ENCODE assay signal across 21 mouse cellular contexts in the genomic region with DNA sequence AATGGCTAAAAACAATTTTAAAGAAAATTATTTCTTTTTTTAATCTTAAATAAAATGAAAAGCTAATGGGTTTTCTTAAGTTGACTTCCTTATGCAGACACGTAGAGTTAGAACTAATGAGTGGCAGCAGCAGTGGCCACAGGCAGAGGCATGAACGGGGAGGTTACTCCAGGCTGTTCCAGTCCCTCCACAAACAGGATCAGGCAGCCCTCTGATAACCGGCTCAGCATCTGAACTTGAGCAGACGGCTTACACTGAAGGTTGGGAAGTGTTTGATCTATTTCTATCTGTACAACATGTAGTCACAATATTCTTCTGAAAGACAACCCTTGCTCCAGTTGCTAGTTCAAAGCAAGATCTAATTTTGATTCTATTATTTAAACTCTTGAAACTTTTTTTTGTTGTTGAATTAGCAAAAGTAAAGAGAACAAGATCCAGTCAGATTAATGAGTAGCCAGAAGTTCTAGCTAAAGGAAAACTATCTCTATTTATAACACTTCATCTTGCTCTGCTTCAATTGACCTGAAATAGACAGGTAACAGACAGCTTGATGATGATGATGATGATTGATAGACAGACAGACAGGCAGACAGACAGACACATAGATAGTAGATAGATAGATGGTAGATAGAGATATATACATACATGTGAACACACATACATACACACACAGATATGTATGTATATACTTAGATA.
DNase-seq lines count a peak whose midpoint lies in the region; ATAC-seq and TF ChIP-seq lines count a peak whose summit lies in the region.
"Had no signal": no experiment of that assay in that cellular context is flagged by ENCODE, and none has a peak within 500 bp of the region (broad histone marks: within the 10 kb centered on the region; RNA-seq: fewer than 3 reads in every experiment).

No protein-coding gene starts in this region.

- DNase-seq in kidney, adult 18-20 months = peak; percentile 13
- peak; percentile 24 to 28 for DNase-seq in kidney, adult 8-10 months
- DNase-seq in liver, adult 2 months (ENCODE audit: extremely low read depth, low read depth, low spot score) = peak; percentile 96
- peak; percentile 34 for DNase-seq in stomach, postnatal 0 days (ENCODE audit: low spot score)
- DNase-seq in left cerebral cortex, adult 2 months (ENCODE audit: extremely low spot score in 1 of 2, low spot score in 2 of 2) = no peak
- no peak for DNase-seq in thymus, adult 2 months
- DNase-seq: cerebellum, postnatal 10 days; embryo, embryonic 11 days; gastrocnemius, postnatal 10 days; heart, adult 18-20 months; lung, adult 2 months; right cerebral cortex, postnatal 25 days; thymus, adult 18-20 months had no signal

- intact Hi-C loops in left cerebral cortex, adult 2 months (cut with DNase I) = loop anchor here (5.0 kb wide), 1 partner anchor 486 kb away; the partner anchor contains the start of gene Arrdc3

- no peak for TF ChIP-seq EP300 in stomach, postnatal 0 days (optimal IDR thresholded peaks at IDR 0.05)

- ATAC-seq in kidney, embryonic 15.5 days (replicated peaks; ENCODE audit: low FRiP score) = no peak
- ATAC-seq in stomach, postnatal 0 days (ENCODE audit: low FRiP score, low TSS enrichment) = 0 out of 2 replicates have a peak, but pooled peaks have one; percentile 67
- ATAC-seq: hindbrain, postnatal 0 days had no signal

- H3K36me3 ChIP-seq in kidney, embryonic 15.5 days = no peaks in the 10 kb centered on the region
- H3K36me3 ChIP-seq in liver, adult 2 months (ENCODE audit: control insufficient read depth, insufficient read depth, low read length) = no peaks in the 10 kb centered on the region
- H3K36me3 ChIP-seq in stomach, postnatal 0 days (ENCODE audit: control insufficient read depth, insufficient read depth, low read length) = no peaks in the 10 kb centered on the region
- H3K36me3 ChIP-seq in thymus, adult 2 months (ENCODE audit: control insufficient read depth, insufficient read depth, low read length) = no peaks in the 10 kb centered on the region
- H3K36me3 ChIP-seq: embryonic facial prominence, embryonic 15.5 days; limb, embryonic 10.5 days; neural tube, embryonic 13.5 days had no signal

- H3K9ac ChIP-seq in kidney, embryonic 15.5 days = no peak overlapping the region
- no peak overlapping the region for H3K9ac ChIP-seq in liver, adult 2 months (ENCODE audit: low read depth, low read length)
- no peak overlapping the region for H3K9ac ChIP-seq in stomach, postnatal 0 days (ENCODE audit: low read length)
- H3K9ac ChIP-seq: embryonic facial prominence, embryonic 15.5 days; midbrain, embryonic 12.5 days; neural tube, embryonic 13.5 days had no signal

- no peak for TF ChIP-seq CTCF in liver, adult 2 months (IDR thresholded peaks at IDR 0.05; ENCODE audit: low read depth, low read length)
- TF ChIP-seq CTCF in stomach, postnatal 0 days (IDR thresholded peaks at IDR 0.05; ENCODE audit: low read depth) = no peak
- TF ChIP-seq CTCF in left cerebral cortex, adult 2 months (IDR thresholded peaks at IDR 0.05) = no peak
- TF ChIP-seq CTCF in thymus, adult 2 months (IDR thresholded peaks at IDR 0.05; ENCODE audit: borderline replicate concordance, control insufficient read depth, extremely low read depth, insufficient read depth, low read length, poor library complexity) = no peak

- no peak overlapping the region for H3K4me2 ChIP-seq in kidney, embryonic 15.5 days
- H3K4me2 ChIP-seq in stomach, postnatal 0 days (replicated peaks; ENCODE audit: low read depth) = no peak overlapping the region
- H3K4me2 ChIP-seq: embryonic facial prominence, embryonic 15.5 days; midbrain, embryonic 12.5 days; neural tube, embryonic 13.5 days had no signal

- H3K27me3 ChIP-seq in kidney, embryonic 15.5 days = no peaks in the 10 kb centered on the region
- no peaks in the 10 kb centered on the region for H3K27me3 ChIP-seq in liver, adult 2 months (ENCODE audit: control insufficient read depth, insufficient read depth, low read length)
- no peaks in the 10 kb centered on the region for H3K27me3 ChIP-seq in stomach, postnatal 0 days (ENCODE audit: control insufficient read depth, insufficient read depth, low read length)
- H3K27me3 ChIP-seq in thymus, adult 2 months (ENCODE audit: control insufficient read depth, insufficient read depth, low read length) = no peaks in the 10 kb centered on the region
- H3K27me3 ChIP-seq: embryonic facial prominence, embryonic 15.5 days; midbrain, embryonic 12.5 days; neural tube, embryonic 13.5 days had no signal

- no peaks in the 10 kb centered on the region for H3K4me1 ChIP-seq in kidney, embryonic 15.5 days
- H3K4me1 ChIP-seq in liver, adult 2 months (ENCODE audit: control insufficient read depth, insufficient read depth, low read length) = peaks cover 10% of the 10 kb centered on the region
- no peaks in the 10 kb centered on the region for H3K4me1 ChIP-seq in stomach, postnatal 0 days (replicated peaks; ENCODE audit: control insufficient read depth, insufficient read depth)
- H3K4me1 ChIP-seq in thymus, adult 2 months (replicated peaks; ENCODE audit: control insufficient read depth, insufficient read depth, low read length) = no peaks in the 10 kb centered on the region
- H3K4me1 ChIP-seq: embryonic facial prominence, embryonic 15.5 days; forebrain, embryonic 10.5 days; midbrain, embryonic 12.5 days; neural tube, embryonic 13.5 days had no signal

- H3K79me2 ChIP-seq in liver, adult 2 months (ENCODE audit: control insufficient read depth, insufficient read depth, low read length) = no peaks in the 10 kb centered on the region

- no peak overlapping the region for H3K27ac ChIP-seq in kidney, embryonic 15.5 days
- peak overlapping the region; percentile 95 for H3K27ac ChIP-seq in liver, adult 2 months (replicated peaks; ENCODE audit: insufficient read depth, low read depth, low read length)
- no peak overlapping the region for H3K27ac ChIP-seq in stomach, postnatal 0 days (replicated peaks)
- H3K27ac ChIP-seq in left cerebral cortex, adult 2 months = no peak overlapping the region
- H3K27ac ChIP-seq in thymus, adult 2 months (ENCODE audit: control insufficient read depth, insufficient read depth, low read length) = no peak overlapping the region
- H3K27ac ChIP-seq: embryonic facial prominence, embryonic 15.5 days; forebrain, embryonic 10.5 days; hindbrain, postnatal 0 days; limb, embryonic 10.5 days; macrophage; midbrain, embryonic 12.5 days; neural tube, embryonic 13.5 days had no signal

- H3K9me3 ChIP-seq in kidney, embryonic 15.5 days (replicated peaks) = no peaks in the 10 kb centered on the region
- H3K9me3 ChIP-seq in stomach, postnatal 0 days (ENCODE audit: control insufficient read depth, low read length) = no peaks in the 10 kb centered on the region
- H3K9me3 ChIP-seq: embryonic facial prominence, embryonic 15.5 days; forebrain, embryonic 10.5 days; limb, embryonic 10.5 days; midbrain, embryonic 12.5 days; neural tube, embryonic 13.5 days had no signal

- WGBS in kidney, embryonic 15.5 days = 61% methylated on average over 4 of the region's 4 CpGs
- 15% methylated on average over 4 of the region's 4 CpGs for WGBS in liver, adult 2 months
- WGBS in stomach, postnatal 0 days = 45% methylated on average over 4 of the region's 4 CpGs
- WGBS in thymus, adult 2 months = 84% methylated on average over 4 of the region's 4 CpGs

- no peak overlapping the region for H3K4me3 ChIP-seq in kidney, embryonic 15.5 days (replicated peaks)
- no peak overlapping the region for H3K4me3 ChIP-seq in liver, adult 2 months (ENCODE audit: insufficient read depth, low read depth, low read length)
- no peak overlapping the region for H3K4me3 ChIP-seq in stomach, postnatal 0 days (ENCODE audit: low read depth, low read length)
- no peak overlapping the region for H3K4me3 ChIP-seq in left cerebral cortex, adult 2 months
- no peak overlapping the region for H3K4me3 ChIP-seq in thymus, adult 2 months (ENCODE audit: control insufficient read depth, insufficient read depth, low read length)
- H3K4me3 ChIP-seq: embryonic facial prominence, embryonic 15.5 days; forebrain, embryonic 10.5 days; limb, embryonic 10.5 days; midbrain, embryonic 12.5 days; neural tube, embryonic 13.5 days had no signal

- no peak for TF ChIP-seq POLR2A in liver, adult 2 months (IDR thresholded peaks at IDR 0.05; ENCODE audit: extremely low read depth, insufficient read depth, low read length)
- TF ChIP-seq POLR2A in thymus, adult 2 months (IDR thresholded peaks at IDR 0.05; ENCODE audit: control insufficient read depth, extremely low read depth, insufficient read depth, low read length, poor library complexity) = no peak

Comparison
In these comparisons a context has a peak if more than half of its experiments do, and no peak if none do; other contexts are left out.
1. DNase-seq: peak in kidney, adult 18-20 months (single experiment), kidney, adult 8-10 months (2 of 2), liver, adult 2 months (single experiment) and stomach, postnatal 0 days (single experiment); none in left cerebral cortex, adult 2 months (0 of 2) and thymus, adult 2 months (single experiment).